Mouse (Mus musculus): ENCODE results near the gene Tmem51. TPM values are rescaled to one million over a fixed set of nuclear protein-coding genes. Genes with fewer than 3 reads are reported as not detected.

Gene Tmem51
- total and polyA plus RNA-seq, 3 experiments: not detected

DNA sequence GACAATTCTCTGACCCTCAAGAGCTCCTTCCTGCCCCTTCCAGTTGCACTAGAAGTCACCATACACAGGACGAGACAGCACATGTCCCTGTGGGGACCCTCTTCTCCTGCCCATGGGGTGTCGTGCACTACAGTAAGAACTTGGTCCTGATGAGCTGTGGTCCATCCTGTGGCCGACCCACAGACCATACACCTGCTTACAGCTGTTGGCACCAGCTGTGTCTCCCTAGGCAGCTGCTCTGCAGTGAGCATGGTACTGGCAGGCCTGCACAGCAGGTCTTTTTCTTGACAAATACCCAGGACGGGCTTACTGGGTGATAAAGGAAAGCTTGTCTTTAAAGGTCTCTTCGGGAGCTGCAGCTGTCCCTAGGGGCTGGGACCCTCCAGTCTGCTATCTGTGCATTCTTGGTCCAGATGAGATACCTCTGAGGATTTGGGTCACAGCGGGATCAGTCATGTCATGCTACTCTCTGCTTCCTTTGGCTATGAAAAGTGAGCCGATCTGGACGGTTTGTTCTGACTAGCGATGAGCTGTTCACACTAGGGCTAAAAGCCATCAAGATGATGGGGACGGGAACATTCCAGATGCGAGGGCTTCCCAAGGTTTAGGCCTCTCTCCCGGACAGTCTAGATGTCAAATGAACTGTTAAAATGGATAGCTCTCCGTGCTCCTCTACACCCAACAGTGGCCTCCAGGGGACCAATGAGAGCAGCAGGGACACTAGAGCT lies 24.8 kb downstream of the Tmem51 start:
- Histone ChIP-seq H3K27ac (ENCODE audit: control insufficient read depth, low read depth, low read length) (no peak overlapping the region), H3K9me3 (replicated peaks; ENCODE audit: insufficient read depth, low read length) (no peaks in the 10 kb centered on the region)

DNA sequence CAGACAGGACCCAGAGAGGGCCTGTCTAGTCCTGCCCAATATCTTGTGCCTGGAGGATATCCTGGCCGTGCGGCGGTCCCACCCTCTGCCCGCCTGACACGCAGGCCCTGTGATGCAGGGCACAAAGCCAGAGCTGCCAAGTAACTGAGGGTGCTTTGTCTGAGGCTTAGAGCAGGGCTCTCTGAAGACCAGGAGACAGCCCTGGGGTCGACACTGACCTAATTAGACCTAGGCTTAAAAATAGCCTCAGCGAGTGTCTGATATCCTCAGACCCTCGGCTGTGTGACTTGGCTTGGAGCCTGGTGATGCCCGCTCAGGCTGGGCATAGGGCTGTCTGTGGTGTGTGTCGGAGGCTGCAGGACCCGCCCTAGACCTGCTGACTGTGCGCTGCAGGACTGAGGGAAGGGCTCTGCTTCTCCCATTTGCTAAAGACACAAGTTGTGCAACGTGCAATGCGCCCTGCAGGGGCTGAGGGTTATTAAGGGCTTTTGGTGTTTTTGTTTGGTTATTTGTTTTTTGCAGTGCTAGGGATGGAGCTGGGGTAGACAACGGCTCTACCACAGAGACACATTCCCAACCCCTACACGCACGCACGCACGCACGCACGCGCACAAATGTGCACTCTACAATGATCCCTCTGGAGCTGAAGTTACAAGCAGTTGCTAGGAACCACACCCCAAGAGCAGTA lies 26.4 kb downstream of the Tmem51 start:
- TF ChIP-seq BHLHE40 (IDR thresholded peaks at IDR 0.05; ENCODE audit: borderline replicate concordance, low read depth, low read length) (no peak), JUND (IDR thresholded peaks at IDR 0.05; ENCODE audit: low read depth, low read length) (no peak), HCFC1 (IDR thresholded peaks at IDR 0.05; ENCODE audit: low read depth, low read length) (no peak), CTCF (IDR thresholded peaks at IDR 0.05 in 2 of 3, conservative IDR thresholded peaks at IDR 0.05 in 1 of 3; ENCODE audit: control insufficient read depth in 1 of 3, insufficient read depth in 1 of 3, low read depth in 2 of 3, low read length in 3 of 3, poor library complexity in 1 of 3, severe bottlenecking in 1 of 3) (no peak), SIN3A (IDR thresholded peaks at IDR 0.05; ENCODE audit: low read length) (no peak), ZMIZ1 (IDR thresholded peaks at IDR 0.05; ENCODE audit: low read depth, low read length) (no peak), MAFK (IDR thresholded peaks at IDR 0.05; ENCODE audit: borderline replicate concordance, low read depth, low read length) (no peak), NELFE (IDR thresholded peaks at IDR 0.05; ENCODE audit: low read depth, low read length) (no peak), E2F4 (IDR thresholded peaks at IDR 0.05; ENCODE audit: borderline replicate concordance, low read depth, low read length) (no peak), MAX (IDR thresholded peaks at IDR 0.05; ENCODE audit: low read length) (no peak), RCOR1 (IDR thresholded peaks at IDR 0.05; ENCODE audit: low read depth, low read length) (no peak), EP300 (IDR thresholded peaks at IDR 0.05; ENCODE audit: low read depth in 1 of 2, low read length in 2 of 2) (no peak), UBTF (IDR thresholded peaks at IDR 0.05; ENCODE audit: borderline replicate concordance, insufficient read depth, low read depth, low read length) (no peak), GABPA (IDR thresholded peaks at IDR 0.05; ENCODE audit: low read depth, low read length) (no peak), SMC3 (IDR thresholded peaks at IDR 0.05; ENCODE audit: low read depth, low read length) (no peak), CHD1 (IDR thresholded peaks at IDR 0.05; ENCODE audit: low read depth, low read length) (no peak)

More for the DNA sequence above, 24.8 kb downstream of the Tmem51 start:
- no peak for DNase-seq (ENCODE audit: low read depth, low spot score)
- Histone ChIP-seq H3K79me2 (ENCODE audit: control insufficient read depth, insufficient read depth, low read length, poor library complexity) (no peaks in the 10 kb centered on the region), H3K9ac (ENCODE audit: control insufficient read depth, low read depth, low read length, poor library complexity, severe bottlenecking) (no peak overlapping the region), H3K27me3 (ENCODE audit: control insufficient read depth in 1 of 2, insufficient read depth in 2 of 2, low read length in 2 of 2) (no peaks in the 10 kb centered on the region), H3K36me3 (ENCODE audit: control insufficient read depth in 1 of 2, insufficient read depth in 2 of 2, low read length in 2 of 2) (no peaks in the 10 kb centered on the region), H3K4me1 (ENCODE audit: control insufficient read depth in 1 of 2, insufficient read depth in 2 of 2, low read length in 2 of 2) (no peaks in the 10 kb centered on the region), H3K4me3 (ENCODE audit: control insufficient read depth in 1 of 2, insufficient read depth in 1 of 2, low read depth in 2 of 2, low read length in 2 of 2) (no peak overlapping the region)
- no peak for TF ChIP-seq CTCF (IDR thresholded peaks at IDR 0.05 in 2 of 3, conservative IDR thresholded peaks at IDR 0.05 in 1 of 3; ENCODE audit: control insufficient read depth in 1 of 3, insufficient read depth in 1 of 3, low read depth in 2 of 3, low read length in 3 of 3, poor library complexity in 1 of 3, severe bottlenecking in 1 of 3)
- no peak for TF ChIP-seq TCF12 (IDR thresholded peaks at IDR 0.05; ENCODE audit: low read depth, low read length)
- TF ChIP-seq EP300 (IDR thresholded peaks at IDR 0.05; ENCODE audit: low read depth in 1 of 2, low read length in 2 of 2): no peak
- TF ChIP-seq USF2 (IDR thresholded peaks at IDR 0.05; ENCODE audit: borderline replicate concordance in 1 of 2, insufficient read depth in 1 of 2, low read depth in 1 of 2, low read length in 2 of 2): no peak
- TF ChIP-seq POLR2A (IDR thresholded peaks at IDR 0.05; ENCODE audit: control insufficient read depth in 1 of 2, insufficient read depth in 1 of 2, low read depth in 1 of 2, low read length in 2 of 2, poor library complexity in 1 of 2): no peak
- TF ChIP-seq ZC3H11A (IDR thresholded peaks at IDR 0.05; ENCODE audit: low read depth, low read length): no peak
- TF ChIP-seq NRF1 (IDR thresholded peaks at IDR 0.05; ENCODE audit: insufficient read depth, low read depth, low read length, poor library complexity, severe bottlenecking): no peak
- TF ChIP-seq RCOR1 (IDR thresholded peaks at IDR 0.05; ENCODE audit: low read depth, low read length): no peak
- TF ChIP-seq TBP (IDR thresholded peaks at IDR 0.05; ENCODE audit: low read depth, low read length): no peak
- TF ChIP-seq USF1 (IDR thresholded peaks at IDR 0.05; ENCODE audit: low read depth, low read length): no peak
- TF ChIP-seq MAFK (IDR thresholded peaks at IDR 0.05; ENCODE audit: borderline replicate concordance, low read depth, low read length): no peak
- no peak for TF ChIP-seq HCFC1 (IDR thresholded peaks at IDR 0.05; ENCODE audit: low read depth, low read length)
- no peak for TF ChIP-seq ZMIZ1 (IDR thresholded peaks at IDR 0.05; ENCODE audit: low read depth, low read length)
- no peak for TF ChIP-seq MAZ (IDR thresholded peaks at IDR 0.05; ENCODE audit: low read depth, low read length)
- no peak for TF ChIP-seq GABPA (IDR thresholded peaks at IDR 0.05; ENCODE audit: low read depth, low read length)
- no peak for TF ChIP-seq TAL1 (IDR thresholded peaks at IDR 0.05; ENCODE audit: low read length)
- TF ChIP-seq CHD2 (IDR thresholded peaks at IDR 0.05; ENCODE audit: low read length): no peak
- no peak for TF ChIP-seq NELFE (IDR thresholded peaks at IDR 0.05; ENCODE audit: low read depth, low read length)
- TF ChIP-seq ZKSCAN1 (IDR thresholded peaks at IDR 0.05; ENCODE audit: low read depth, low read length): no peak
- TF ChIP-seq MYC (IDR thresholded peaks at IDR 0.05; ENCODE audit: low read depth, low read length): no peak

More for the DNA sequence above, 26.4 kb downstream of the Tmem51 start:
- no peaks in the 10 kb centered on the region for H3K9me3 ChIP-seq (replicated peaks; ENCODE audit: insufficient read depth, low read length)
- H3K36me3 ChIP-seq (ENCODE audit: control insufficient read depth in 1 of 2, insufficient read depth in 2 of 2, low read length in 2 of 2): no peaks in the 10 kb centered on the region
- no peak overlapping the region for H3K4me3 ChIP-seq (ENCODE audit: control insufficient read depth in 1 of 2, insufficient read depth in 1 of 2, low read depth in 2 of 2, low read length in 2 of 2)
- H3K27me3 ChIP-seq (ENCODE audit: control insufficient read depth in 1 of 2, insufficient read depth in 2 of 2, low read length in 2 of 2): no peaks in the 10 kb centered on the region
- no peak overlapping the region for H3K9ac ChIP-seq (ENCODE audit: control insufficient read depth, low read depth, low read length, poor library complexity, severe bottlenecking)
- DNase-seq (ENCODE audit: low read depth, low spot score): no peak
- no peaks in the 10 kb centered on the region for H3K4me1 ChIP-seq (ENCODE audit: control insufficient read depth in 1 of 2, insufficient read depth in 2 of 2, low read length in 2 of 2)
- H3K79me2 ChIP-seq (ENCODE audit: control insufficient read depth, insufficient read depth, low read length, poor library complexity): no peaks in the 10 kb centered on the region
- H3K27ac ChIP-seq (ENCODE audit: control insufficient read depth, low read depth, low read length): no peak overlapping the region

Data from MEL (cell line).